Mouse (Mus musculus): ENCODE measurements around the gene Rem2. TPM values are rescaled to one million over a fixed set of nuclear protein-coding genes. Genes with fewer than 3 reads are reported as not detected.

The Rem2 gene
- polyA plus RNA-seq (2015; fragmentation: Nextera tagmentation; extraction: Ambion mirVana) = 47.8 and 51.3 TPM in 2 replicates

- H3K9ac ChIP-seq = peak within 1 kb of the TSS; percentile 89
- H3K9me3 ChIP-seq = no peaks in the 10 kb centered on the region
- peak within 1 kb of the TSS; percentile 64 for H3K4me3 ChIP-seq
- H3K36me3 ChIP-seq = peaks cover 10% of the 10 kb centered on the region; the same call in 1 of the 2 replicates
- peaks cover 32% of the 10 kb centered on the region for H3K27me3 ChIP-seq
- ATAC-seq (ENCODE audit: low read depth) = peak; percentile 90
- peaks cover 59% of the 10 kb centered on the region for H3K4me1 ChIP-seq (replicated peaks)
- H3K27ac ChIP-seq (replicated peaks) = peak within 1 kb of the TSS; percentile 76
- H3K4me2 ChIP-seq = peak within 1 kb of the TSS; percentile 85
- WGBS = 1% methylated on average over 23 of the region's 23 CpGs
Measured at GRCm38 (mm10) chr14:54475941-54476844, at the start of gene Rem2. TSS of gene Rem2 (plus strand) at chr14:54476100.

GRCm38 (mm10) chr14:54426689-54427398, 49.1 kb upstream of the Rem2 start, which contains the start of gene Mrpl52:
TSS of gene Mrpl52 (plus strand) at chr14:54426909.
- Histone ChIP-seq H3K9ac (peak within 1 kb of the TSS; percentile 79), H3K4me2 (peak within 1 kb of the TSS; percentile 68), H3K27me3 (peaks cover 7% of the 10 kb centered on the region), H3K9me3 (no peaks in the 10 kb centered on the region), H3K4me1 (replicated peaks) (peaks cover 53% of the 10 kb centered on the region), H3K27ac (replicated peaks) (peak within 1 kb of the TSS; percentile 93), H3K4me3 (peak within 1 kb of the TSS; percentile 58), H3K36me3 (peaks cover 11% of the 10 kb centered on the region; the same call in 1 of the 2 replicates)
- WGBS = 0% methylated on average over 48 of the region's 48 CpGs
- ATAC-seq (ENCODE audit: low read depth) = peak; percentile 83

- Histone ChIP-seq H3K36me3 (peaks cover 11% of the 10 kb centered on the region; the same call in 1 of the 2 replicates), H3K9me3 (no peaks in the 10 kb centered on the region), H3K27me3 (peaks cover 15% of the 10 kb centered on the region), H3K27ac (replicated peaks) (no peak overlapping the region), H3K4me2 (peak overlapping the region; percentile 68), H3K4me3 (peak overlapping the region; percentile 58), H3K9ac (no peak overlapping the region), H3K4me1 (replicated peaks) (peaks cover 62% of the 10 kb centered on the region)
- ATAC-seq (ENCODE audit: low read depth) = no peak
- 94% methylated on average over 7 of the region's 7 CpGs for WGBS
Measured at GRCm38 (mm10) chr14:54427696-54428095, 48.2 kb upstream of the Rem2 start.

GRCm38 (mm10) chr14:54428421-54428820, 47.5 kb upstream of the Rem2 start:
- Histone ChIP-seq H3K4me1 (replicated peaks) (peaks cover 69% of the 10 kb centered on the region), H3K4me2 (no peak overlapping the region)
- WGBS = 90% methylated on average over 5 of the region's 5 CpGs

GRCm38 (mm10) chr14:54429332-54430093, 46.4 kb upstream of the Rem2 start:
- no peaks in the 10 kb centered on the region for H3K9me3 ChIP-seq
- no peak overlapping the region; the same call in 1 of the 2 replicates for H3K9ac ChIP-seq
- no peak for ATAC-seq (ENCODE audit: low read depth)
- H3K27me3 ChIP-seq = peaks cover 27% of the 10 kb centered on the region
- H3K36me3 ChIP-seq = peaks cover 11% of the 10 kb centered on the region; the same call in 1 of the 2 replicates
- 64% methylated on average over 7 of the region's 7 CpGs for WGBS
- peak overlapping the region; percentile 88 for H3K27ac ChIP-seq (replicated peaks)
- H3K4me1 ChIP-seq (replicated peaks) = peaks cover 80% of the 10 kb centered on the region
- peak overlapping the region; percentile 65 for H3K4me2 ChIP-seq
- no peak overlapping the region; the same call in 1 of the 2 replicates for H3K4me3 ChIP-seq

More at GRCm38 (mm10) chr14:54428421-54428820, 47.5 kb upstream of the Rem2 start:
- H3K9me3 ChIP-seq = no peaks in the 10 kb centered on the region
- peaks cover 11% of the 10 kb centered on the region; the same call in 1 of the 2 replicates for H3K36me3 ChIP-seq
- no peak overlapping the region for H3K27ac ChIP-seq (replicated peaks)
- no peak for ATAC-seq (ENCODE audit: low read depth)
- peaks cover 22% of the 10 kb centered on the region for H3K27me3 ChIP-seq
- H3K4me3 ChIP-seq = no peak overlapping the region
- H3K9ac ChIP-seq = no peak overlapping the region

DNA sequence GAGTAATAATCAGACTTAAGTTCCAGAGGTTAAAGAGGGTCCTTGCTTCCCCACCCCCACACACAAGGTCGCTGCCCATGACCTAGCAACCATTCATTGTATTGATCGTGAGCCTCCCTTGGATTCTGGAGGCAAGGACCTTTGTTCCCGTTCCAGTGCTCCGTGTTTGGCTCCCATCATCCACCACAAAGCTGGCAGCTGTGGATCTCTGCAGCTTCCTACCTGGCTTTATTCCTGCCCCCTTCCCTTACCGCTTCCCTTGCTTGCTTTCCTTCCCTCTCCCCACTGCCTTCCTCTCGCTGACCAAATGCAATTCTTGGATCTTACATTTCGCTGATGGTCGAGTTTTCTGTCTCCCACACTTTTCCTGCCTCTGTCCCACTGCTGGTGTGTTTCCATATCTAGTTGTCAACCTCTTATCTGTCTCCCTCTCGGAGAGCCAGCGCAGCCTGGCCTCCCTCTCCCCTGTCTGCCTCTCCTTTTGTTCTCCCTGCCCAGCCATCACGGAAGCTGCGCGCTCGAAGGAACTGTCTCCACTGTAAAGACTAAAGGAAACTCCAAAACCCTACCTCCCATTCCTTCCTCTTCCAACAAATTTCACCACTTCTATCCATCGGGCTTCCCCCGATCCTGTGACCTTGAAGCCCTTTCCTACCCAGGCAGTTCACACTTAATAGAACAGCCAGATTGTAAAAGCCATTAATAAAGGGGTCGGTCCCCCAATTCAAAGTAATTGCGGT, 45.3 kb upstream of the Rem2 start:
- peak overlapping the region; percentile 88 for H3K27ac ChIP-seq (replicated peaks)
- H3K36me3 ChIP-seq = peaks cover 11% of the 10 kb centered on the region; the same call in 1 of the 2 replicates
- H3K4me2 ChIP-seq = peak overlapping the region; percentile 65
- H3K4me3 ChIP-seq = peak overlapping the region; percentile 56
- H3K9me3 ChIP-seq = no peaks in the 10 kb centered on the region
- 3% methylated on average over 18 of the region's 18 CpGs for WGBS
- no peak for ATAC-seq (ENCODE audit: low read depth)
- peaks cover 27% of the 10 kb centered on the region for H3K27me3 ChIP-seq
- peak overlapping the region; percentile 86 for H3K9ac ChIP-seq
- H3K4me1 ChIP-seq (replicated peaks) = peaks cover 79% of the 10 kb centered on the region

GRCm38 (mm10) chr14:54431334-54432077, 44.4 kb upstream of the Rem2 start, which contains the start of gene Mmp14:
TSS of gene Mmp14 (plus strand) at chr14:54431612.
- ATAC-seq (ENCODE audit: low read depth) = peak; percentile 33
- H3K4me2 ChIP-seq = peak within 1 kb of the TSS; percentile 65
- peak within 1 kb of the TSS; percentile 88 for H3K27ac ChIP-seq (replicated peaks)
- peaks cover 11% of the 10 kb centered on the region; the same call in 1 of the 2 replicates for H3K36me3 ChIP-seq
- WGBS = under 1% methylated on average over 48 of the region's 49 CpGs
- H3K9ac ChIP-seq = peak within 1 kb of the TSS; percentile 86
- peaks cover 27% of the 10 kb centered on the region for H3K27me3 ChIP-seq
- H3K4me1 ChIP-seq (replicated peaks) = peaks cover 72% of the 10 kb centered on the region
- peak within 1 kb of the TSS; percentile 56 for H3K4me3 ChIP-seq
- H3K9me3 ChIP-seq = no peaks in the 10 kb centered on the region

DNA sequence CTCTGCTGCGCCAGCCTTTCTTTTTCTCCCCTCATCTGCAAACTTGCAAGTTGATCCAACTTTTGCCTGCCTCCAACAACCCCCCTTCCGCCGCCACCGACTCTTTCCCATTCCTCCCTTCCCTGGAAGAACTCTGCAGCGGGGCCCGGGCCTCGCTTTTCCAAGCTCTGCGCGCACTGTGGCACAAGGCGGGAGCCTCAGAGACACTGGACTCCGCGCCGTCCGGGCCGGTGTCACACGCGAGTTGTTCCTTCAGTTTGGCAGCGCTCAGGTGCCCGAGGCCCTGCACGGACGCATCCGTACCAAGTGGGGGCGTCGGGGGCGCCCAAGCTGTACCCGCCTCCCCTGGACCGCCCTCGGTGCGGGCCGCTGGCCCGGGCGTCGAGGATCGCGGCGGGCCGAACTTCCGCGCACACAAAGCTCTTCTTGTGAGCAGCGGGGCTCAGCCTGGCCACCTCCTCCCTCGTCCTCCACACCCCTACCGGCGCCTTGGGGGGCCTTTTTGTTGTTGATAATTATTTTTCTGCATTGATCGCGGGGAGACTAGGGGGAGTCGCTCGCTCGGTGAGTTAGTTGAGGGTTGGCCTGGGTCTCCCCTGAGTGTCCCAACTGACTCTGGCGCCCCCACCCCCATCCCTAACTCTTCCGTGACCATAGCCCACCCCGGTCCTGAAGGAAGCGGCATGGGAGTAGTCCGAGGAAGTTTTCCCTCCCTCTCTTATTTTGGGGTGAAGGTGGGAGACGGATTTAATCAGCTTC, 43.6 kb upstream of the Rem2 start:
- Histone ChIP-seq H3K27me3 (peaks cover 27% of the 10 kb centered on the region), H3K9ac (peak overlapping the region; percentile 86), H3K27ac (replicated peaks) (peak overlapping the region; percentile 88), H3K9me3 (no peaks in the 10 kb centered on the region), H3K36me3 (peaks cover 11% of the 10 kb centered on the region; the same call in 1 of the 2 replicates), H3K4me3 (peak overlapping the region; percentile 56), H3K4me2 (peak overlapping the region; percentile 65), H3K4me1 (replicated peaks) (peaks cover 71% of the 10 kb centered on the region)
- whole genome bisulfite sequencing = 3% methylated on average over 54 of the region's 54 CpGs
- ATAC-seq (ENCODE audit: low read depth) = peak; percentile 24

DNA sequence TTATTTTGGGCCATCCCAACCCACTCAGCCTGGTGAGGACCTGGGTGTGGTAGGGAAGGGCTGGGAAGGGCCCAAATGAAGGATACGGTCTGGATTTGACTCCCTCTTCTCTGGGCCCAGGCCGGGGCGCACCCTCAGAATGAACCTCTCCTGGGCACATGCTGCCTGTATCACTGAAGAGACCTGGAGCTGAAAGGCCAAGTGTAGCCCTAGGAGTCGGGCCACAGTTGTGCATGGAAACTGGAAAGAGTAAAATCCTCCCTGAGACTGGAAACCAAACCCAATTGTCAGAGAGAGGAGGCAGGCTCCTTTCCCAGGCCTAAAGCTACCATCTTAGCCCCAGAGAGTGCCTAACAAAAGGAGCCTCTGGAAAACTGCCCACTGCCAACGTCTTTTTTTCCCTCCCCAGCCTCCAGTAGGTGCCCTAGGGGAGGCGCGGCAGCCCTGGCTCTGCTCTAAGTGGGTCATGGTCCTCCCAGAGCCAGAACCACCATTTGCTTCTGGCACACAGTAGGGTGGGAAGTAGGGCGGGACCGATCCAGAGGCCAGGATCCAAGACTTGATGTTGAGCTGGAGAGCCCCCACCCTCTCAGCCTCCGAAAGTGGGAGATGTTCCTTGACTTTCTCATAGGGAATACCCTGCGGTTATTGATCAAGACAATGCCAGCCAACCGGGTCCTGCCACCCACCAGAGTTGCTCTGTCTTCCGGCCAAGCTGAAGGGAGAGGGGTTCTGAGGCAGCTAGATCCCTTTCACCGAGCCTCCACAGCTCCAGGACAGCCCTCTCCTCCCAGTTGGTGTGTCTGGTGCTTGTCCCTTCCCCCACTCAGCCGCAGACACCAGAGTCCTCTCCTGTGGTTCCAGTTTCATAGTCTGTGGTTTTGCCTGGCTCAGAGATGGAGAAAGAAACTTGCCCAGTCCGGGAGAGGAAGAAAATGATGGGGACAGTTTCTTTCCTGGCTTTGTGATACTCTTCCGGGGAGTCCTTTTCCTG, 42.8 kb upstream of the Rem2 start:
- Histone ChIP-seq H3K9ac (peak overlapping the region; percentile 86), H3K4me1 (replicated peaks) (peaks cover 62% of the 10 kb centered on the region), H3K27ac (replicated peaks) (peak overlapping the region; percentile 88), H3K9me3 (no peaks in the 10 kb centered on the region), H3K4me3 (peak overlapping the region; percentile 56), H3K36me3 (peaks cover 11% of the 10 kb centered on the region; the same call in 1 of the 2 replicates), H3K27me3 (peaks cover 27% of the 10 kb centered on the region), H3K4me2 (peak overlapping the region; percentile 65)
- WGBS = 54% methylated on average over 17 of the region's 17 CpGs
- peak; percentile 29; the same call in 1 of the 2 replicates for ATAC-seq (ENCODE audit: low read depth)
